Mouse (Mus musculus) thymus, postnatal 10 days (tissue): ENCODE results near the gene Trak1.

Experiments used
- DNase-seq, 2 experiments: peaks; one replicate each; pipeline ENCODE4 v3.0.0; 2021; ENCODE audit warnings: low spot score in 2 of 2

Trak1 gene

DNA sequence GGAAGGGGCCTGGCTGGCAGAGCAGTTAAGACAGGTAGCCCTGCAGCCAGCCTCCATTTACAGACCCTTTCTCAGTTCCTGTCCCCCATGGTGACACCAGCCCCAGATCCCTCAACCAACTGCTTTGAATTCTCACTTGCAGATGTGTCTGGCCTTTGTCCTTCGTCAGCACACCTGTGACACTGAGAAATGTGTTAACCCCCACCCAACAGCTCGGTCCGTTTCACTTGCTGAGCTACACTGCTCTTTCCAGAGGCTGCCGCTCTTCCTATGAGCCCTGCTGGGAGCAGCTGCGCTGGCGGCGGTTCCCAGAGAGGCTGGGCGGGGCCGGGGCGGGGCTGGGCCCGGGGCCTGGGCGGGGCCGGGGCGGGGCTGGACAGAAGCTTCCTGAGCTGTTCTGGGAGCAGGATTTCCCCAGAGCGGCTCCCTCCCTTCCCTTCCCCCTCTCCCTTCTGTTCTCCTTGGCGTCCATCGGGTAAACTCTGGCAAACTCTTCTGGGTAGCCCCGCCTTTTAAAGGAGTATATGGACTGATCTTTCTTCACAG is 74.1 kb downstream of the Trak1 start:
- peak; percentile 67 to 73 for DNase-seq

DNA sequence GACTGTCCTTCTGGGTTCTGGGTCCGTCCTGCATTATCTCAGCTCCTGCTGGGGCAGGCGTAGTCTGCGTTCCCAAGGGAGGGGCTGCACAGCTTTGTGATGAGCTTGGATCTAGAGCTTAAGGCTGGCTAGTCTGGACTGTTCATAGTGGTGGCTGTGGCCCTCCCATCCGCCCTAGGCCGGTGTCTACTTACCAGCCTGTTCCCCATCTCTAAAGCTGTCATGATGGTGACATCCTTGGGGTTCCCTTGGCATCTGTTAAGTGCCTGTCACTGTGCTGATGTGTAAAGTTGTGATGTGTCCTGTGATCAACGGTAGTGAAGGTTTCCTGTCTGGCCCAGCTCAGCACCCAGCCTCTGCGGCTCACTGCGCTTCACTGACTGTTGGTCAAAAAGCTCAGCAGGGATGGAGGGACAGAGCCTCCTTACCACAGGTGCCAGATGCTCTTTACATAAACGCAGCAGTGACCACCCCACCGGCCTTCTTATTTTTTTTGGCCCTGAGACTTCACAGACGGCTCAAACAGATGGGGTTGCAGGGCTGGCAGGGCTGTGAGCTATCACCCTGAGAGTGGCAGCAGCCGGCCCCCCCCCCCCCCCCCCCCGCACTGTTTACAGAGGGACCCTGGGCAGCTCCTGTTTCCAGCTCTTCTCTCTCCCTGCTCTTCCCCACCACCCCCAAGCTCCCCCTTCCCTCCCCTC is 74.8 kb downstream of the Trak1 start:
- DNase-seq, result no peak

DNA sequence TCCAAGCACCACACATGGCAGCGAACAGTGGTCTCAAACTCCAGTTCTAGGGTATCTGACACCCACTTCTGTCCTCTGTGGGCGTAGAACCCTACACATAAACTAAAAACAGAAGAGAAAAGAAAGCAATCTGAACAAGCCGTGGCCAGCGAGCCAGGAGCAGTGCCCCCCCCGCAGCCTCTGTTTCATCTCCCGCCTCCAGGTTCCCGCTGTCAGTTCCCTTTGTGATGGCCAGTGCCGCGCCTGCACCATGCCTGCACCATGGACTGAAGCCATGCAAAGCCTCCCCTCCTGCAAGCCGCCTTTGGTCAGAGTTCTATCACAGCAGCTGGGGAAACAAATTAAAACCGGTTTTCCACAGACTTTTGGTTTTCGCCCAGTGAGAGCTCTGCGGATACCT is 75.8 kb downstream of the Trak1 start:
- no peak for DNase-seq

DNA sequence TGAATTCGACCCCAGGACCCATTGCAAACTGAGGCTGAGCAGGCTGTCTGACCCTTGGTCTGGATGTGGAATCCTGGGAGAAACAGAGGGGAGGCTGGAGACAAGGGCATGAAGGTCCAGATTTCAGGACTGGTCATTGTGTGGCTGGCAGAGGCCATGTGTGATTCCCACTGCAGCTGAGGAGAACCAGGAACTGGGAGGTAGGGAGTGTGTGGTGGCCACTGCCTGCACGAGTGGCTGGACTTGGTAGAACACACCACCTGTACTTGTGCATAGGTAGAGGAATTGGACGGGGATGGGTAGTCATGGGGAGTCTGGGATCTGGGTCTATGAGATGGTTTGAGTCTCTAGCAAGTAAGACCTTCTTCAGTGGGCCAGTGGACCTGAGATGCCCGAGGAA is 76.2 kb downstream of the Trak1 start:
- DNase-seq, result no peak

DNA sequence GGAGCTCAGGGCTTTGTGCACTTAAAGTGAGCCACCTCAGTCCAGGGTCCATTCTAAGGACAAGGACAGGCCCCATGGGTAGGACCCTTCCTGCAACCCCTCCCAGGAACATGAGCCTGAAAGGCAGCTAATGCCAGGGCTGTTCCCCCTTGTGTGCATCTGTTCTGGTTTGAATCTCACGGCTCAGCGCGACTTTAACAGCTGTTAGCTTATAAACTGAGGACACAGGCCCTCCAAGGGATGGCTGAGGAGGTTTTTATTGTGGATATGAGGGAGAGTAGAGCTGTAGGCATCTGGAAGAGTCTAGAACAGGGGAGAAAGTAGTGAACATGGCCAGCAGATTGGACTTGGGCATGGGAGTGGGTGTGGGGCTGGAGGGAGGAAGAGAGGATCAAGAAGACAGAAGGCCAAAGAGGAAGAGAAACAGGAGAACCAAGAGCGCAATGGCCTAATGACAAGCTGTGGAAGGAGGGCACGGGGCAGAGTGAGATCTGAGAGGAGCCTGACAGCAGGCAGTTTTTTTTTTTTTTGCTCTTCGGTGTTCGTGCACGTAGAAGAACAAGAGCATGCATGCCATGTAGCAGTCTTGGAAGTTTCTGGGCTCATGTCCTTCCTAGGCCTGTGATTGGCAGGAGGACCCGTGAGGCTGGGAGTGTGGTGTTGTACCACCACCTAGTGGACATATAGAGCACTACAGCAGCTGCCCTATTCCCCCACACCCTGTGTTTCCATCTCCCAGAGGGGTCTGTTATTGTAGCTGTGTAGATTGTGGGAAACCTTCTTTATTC is 77.0 kb downstream of the Trak1 start:
- peak in 1 of 2 experiments; percentile 68 for DNase-seq

DNA sequence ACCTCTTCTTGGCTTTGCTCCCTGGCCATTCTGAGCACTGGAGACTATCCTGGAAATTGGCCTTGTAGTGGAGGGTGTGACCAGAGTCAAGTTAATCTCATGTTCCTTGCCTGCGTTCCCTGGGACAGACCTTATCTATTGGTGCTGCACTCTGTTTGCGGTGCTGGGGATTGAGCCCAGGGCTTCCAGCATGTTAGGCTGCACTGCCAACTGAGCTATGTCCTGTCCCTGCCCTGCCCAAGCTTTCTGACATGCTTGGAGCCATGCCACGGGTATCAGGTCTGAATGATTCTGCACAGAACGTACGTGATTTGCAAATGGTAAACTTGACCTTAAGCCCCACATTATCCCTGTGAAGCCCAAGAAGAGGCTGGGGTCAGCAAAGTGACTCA is 77.6 kb downstream of the Trak1 start:
- no peak for DNase-seq

DNA sequence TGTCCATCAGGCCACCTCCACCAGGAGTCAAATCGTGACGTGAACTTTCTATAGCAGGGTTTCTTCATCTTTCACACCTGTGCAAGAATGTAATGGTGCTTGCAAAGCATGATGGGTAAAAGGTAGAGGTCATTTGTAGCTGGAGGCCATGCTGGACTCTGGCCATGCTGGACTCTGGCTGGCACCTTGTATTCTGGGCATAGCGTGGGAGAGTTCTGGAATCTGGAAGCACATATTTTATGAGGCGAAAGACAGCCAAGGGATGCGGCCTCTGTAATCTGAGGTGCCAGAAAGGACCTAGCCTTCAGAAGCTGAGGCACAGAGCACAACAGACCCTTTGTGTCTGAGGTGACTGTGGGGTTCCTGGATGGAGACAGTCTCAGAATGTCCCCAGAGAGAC is 78.8 kb downstream of the Trak1 start:
- no peak for DNase-seq

DNA sequence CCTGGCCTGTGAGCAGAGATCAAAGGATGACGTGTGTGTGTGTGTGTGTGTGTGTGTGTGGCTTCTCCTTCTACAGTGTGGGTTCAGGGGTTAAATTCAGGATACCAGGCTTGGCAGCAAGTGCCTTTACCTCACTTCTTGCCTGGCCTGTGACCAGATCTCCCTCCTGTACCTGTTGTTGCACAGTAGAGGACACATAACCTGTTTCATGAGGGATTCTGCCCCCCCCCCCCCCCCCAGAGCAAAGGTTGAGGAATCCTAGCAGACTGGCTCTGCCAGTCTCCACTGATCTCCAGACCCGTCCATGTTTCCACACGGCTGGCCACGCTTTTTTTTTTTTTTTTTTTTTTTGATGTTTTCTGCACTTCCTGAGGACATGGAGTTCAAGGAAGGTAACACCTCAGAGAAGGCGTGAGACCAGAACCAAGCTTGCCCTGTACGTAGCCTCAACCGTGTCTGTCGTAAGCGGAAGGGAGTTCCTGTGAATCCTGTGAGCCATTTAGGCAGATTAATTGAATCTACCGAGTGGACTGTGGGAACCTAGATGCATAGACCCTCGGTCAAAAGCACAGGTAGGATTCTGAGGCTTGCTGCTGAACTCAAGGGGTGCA is 83.1 kb downstream of the Trak1 start:
- DNase-seq, result no peak

DNA sequence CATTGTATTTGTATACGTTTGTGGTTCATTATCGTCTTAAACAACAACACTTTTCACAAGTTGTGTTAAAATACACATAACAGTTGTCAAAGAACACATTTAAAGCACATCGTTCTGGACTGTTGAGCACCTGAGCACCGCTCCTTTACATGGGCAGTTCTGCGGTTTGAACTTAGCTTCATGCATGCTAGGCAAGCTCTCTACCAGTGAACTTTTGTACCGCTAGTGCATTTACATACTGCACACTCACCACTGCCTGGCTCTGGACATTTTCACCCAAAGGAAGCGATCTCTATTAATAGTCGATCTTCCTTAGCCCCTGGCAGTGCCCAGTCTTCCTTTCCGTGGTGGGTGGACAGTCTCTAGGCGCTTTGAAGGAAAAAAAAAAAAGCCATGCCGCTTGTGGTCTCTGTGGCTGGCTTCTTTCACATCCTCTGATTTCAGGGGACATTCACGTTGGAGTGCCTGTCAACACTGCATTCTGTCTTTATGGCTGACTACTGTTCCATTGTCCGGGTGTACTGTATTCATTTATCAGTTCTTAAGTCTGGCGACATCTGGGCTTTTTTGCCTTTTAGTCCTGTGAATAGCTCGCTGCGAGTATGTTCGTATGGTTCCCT is 84.5 kb downstream of the Trak1 start:
- no peak for DNase-seq

DNA sequence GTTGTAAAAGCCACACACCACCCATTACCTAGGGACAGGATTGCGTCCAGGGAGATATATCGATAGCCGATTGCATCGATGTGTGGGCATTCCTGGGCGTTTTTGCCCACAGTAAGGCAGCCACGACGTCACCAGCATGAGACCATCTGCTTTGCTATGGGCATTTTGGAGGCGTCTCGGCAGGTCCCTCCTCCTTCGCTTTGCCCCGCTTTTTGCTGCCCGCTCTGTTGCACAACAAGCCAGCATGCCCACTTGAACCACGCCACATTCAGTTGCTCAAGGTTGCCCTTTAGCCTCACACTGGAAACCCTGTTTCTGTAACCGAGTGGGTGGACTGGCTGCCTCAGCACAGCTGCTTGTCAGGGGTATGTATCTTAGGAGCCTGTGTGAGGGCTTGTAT is 85.3 kb downstream of the Trak1 start:
- DNase-seq, result no peak

DNA sequence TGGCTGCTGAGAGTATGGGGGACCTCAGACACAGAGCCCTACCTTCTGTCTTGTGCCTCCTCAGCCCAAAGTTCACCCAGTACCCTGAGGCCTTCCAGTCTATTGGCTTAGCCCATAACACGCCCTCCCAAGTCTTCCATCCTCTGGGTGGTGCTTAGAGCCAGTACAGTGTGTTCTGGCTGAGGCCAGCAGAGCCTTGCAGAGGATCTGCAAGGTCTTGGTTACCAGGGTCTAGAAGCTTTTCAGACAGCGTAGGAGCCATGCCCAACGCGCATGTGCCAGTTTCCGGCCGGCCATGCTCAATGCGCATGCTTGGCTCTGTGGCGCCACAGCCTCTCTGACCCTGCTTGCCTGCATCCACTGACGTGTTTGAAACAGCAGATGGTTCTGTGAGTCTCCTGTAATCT is 85.9 kb downstream of the Trak1 start:
- no peak for DNase-seq

DNA sequence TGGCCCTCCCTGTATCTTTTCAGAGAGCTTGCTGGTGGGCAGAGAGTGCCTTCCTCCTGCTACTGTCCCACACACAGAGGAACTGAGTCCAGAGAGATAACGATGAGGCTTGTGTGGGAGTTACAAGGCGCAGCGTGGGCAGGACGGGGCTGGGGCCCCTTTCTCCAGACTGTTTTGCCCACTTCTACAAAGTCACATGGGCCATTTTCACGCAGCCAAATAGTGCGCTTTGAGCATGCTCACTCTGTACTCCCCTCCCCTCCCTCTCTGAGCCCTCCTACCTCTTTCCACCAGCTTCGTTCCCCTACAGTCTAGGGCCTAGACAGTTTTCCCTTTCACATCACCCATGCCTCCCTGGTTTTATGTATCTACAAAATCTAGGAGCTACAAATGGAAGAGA is 87.3 kb downstream of the Trak1 start:
- no peak for DNase-seq

DNA sequence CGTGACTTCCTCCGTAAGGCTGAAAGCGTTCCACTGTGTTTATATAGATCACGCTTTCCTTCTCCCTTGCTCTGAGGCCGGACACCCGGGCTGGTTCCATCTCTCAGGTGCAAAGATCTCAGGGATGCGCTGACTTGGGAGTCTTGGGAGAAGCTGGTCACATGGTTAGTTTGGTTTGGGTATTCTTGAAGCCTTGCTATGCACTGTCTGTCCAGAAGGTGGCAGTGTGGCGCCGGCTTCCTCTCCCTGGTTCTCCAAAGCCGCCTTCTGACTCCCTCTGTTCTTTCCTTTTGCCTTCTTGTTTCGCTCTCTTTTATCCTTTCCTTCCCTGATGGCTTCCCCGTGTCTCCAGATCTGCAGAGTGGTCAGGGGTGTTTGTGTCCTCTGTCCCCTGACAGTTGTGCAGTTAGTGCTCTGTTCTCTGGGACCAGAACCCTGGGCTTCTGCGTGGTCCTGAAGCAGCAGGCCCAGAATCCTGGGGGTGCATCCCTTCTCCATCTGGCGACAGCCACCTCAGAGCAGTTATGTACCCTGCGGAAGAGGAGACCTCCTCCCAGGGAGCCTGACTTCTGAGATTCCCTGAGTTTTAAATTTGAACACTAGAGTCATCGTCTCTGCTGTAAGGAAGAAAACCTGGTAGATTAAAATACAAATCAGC is 87.9 kb downstream of the Trak1 start:
- peak in 1 of 2 experiments; percentile 72 for DNase-seq

DNA sequence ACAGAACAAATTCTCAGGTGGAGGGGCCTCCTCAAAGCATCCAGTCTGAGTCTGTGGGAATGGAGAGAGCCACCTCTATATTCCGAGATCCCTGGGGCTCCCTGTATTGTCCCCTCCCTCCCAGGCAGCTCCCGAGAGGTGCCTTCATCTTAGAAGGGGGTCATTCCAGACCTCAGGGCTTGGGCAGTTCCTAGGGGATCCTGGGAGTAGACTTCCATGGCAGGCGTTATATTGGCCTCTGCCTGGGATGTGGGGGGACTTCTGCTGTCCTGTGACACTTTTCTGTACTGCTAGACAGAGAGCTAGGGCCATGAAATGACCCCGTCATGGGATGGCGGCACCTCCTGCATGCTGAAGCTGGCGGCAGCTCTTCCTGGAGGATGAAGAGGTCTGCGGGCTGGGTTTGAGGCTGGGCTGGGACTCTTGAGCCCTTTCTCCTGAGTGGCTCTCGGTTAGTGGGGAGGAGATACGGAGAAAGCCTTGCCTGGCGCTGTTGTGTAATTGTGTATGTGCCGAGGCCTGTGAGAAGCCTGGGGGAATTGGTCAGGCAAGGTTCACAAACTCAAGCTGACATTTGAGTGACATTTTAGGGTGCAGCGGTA is 88.5 kb downstream of the Trak1 start:
- no peak for DNase-seq

DNA sequence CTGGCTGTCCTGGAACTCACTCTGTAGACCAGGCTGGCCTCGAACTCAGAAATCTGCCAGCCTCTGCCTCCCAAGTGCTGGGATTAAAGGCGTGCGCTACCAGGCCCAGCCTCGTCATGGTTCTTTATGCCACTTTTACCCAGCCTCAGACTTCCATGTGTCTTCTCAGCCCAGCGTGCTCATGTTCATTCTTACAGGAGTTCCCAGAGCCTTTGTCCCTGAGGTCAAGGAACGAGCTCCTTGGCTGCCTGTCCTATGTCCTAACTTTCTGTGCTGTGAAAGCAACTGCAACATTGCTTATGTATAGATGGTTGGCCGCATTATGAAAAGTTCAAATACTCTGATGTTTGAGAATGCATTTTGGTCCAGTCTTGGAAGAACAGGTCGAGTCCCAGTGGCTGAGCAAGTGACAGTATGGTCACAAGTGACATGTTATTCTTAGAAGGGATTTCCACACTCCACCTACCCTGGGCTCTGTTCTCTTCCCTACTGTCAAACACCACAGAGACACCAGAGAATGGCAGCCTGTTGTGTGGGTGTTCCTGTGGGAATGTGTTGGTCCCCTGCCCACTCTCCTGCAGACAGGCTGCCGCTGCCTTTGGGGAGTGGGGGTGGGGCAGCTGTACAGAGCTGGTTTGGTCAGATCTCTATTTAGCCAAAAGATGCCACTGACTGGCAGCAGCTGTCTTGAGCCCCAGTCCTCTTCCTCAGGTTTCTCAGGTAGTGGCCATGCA is 90.4 kb downstream of the Trak1 start:
- no peak for DNase-seq

DNA sequence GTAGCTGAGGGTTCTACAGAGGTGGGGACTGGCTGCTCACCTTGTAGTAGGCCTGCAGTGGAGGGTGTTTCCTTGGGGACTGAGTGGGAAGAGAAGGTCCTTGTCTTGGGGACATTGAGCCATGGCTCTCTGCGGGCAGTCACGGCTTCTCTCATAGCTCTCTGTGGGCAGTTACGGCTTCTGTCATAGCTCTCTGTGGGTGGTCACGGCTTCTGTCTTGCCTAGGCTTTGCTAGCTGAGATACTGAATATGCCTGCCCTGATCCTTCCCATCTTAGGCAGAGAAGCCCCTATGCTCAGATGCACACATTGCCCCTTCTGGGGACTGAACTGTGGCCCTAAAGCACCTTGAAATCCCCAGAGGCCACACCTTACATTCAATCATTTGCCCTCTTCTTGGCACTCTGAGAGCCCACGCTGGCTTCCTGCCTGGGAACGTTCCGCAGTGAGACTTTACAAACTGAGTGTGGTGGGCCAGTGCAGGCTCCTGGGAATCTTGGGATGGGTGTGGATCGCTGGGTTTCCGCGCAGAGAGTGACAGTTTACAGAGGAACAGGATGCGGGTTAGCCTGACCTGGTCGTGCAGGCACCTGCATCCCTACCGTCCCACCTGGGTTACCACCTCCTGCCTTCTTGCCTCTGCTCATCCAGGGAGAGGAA is 91.1 kb downstream of the Trak1 start:
- DNase-seq, result no peak

DNA sequence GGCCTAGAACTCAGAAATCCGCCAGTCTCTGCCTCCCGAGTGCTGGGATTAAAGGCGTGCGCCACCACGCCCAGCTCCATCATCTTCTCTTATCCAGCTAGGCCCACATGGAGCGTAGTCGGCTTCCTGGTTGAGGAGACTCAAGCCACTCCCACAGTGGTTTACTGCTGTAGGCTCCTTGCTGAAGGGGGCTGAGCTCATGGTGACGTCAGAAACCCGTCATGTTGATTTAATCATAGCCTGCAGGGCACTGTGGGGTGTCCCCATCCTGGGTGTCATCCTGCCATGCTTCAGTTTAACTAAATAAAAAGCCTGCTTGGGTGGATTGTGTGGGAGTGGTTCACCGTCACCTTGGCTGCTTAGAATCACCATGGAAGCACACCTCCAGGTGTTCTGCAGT is 92.0 kb downstream of the Trak1 start:
- DNase-seq, result no peak

DNA sequence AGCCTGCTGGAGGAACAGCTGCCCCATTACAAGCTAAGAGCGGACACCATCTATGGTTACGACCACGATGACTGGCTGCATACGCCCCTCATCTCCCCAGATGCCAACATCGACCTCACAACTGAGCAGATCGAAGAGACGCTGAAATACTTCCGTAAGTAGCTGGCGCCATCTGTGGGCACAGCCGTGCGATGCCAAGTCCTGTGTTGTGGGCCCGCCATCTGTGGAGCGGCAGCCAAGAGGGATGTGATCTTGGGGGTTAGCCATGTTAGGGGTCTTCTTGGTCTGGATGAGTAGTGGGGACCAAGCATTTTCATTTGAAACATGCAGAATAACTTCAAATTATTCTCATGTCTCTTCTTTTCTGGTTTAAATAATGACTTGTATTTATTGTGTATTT is 94.6 kb downstream of the Trak1 start:
- DNase-seq, result no peak

DNA sequence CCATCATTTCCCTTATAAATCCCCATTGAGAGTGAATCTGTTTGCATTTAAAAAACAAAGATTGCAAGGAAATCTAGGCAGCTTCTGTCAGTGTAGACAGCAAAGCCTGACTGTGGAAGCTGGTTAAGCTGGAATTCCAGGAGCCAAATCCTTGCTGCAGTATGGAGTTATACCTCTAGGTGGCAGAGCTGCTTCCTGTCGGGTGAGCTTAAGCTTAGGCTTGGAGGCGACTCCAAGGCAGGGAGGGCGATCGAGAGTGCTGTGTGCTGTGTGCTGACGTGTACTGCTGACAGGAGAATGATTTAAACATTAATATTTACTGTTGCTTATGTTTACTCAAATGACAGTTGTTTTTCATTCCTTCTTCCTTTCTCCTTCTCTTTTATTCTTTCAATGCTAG is 95.1 kb downstream of the Trak1 start:
- DNase-seq, result no peak

DNA sequence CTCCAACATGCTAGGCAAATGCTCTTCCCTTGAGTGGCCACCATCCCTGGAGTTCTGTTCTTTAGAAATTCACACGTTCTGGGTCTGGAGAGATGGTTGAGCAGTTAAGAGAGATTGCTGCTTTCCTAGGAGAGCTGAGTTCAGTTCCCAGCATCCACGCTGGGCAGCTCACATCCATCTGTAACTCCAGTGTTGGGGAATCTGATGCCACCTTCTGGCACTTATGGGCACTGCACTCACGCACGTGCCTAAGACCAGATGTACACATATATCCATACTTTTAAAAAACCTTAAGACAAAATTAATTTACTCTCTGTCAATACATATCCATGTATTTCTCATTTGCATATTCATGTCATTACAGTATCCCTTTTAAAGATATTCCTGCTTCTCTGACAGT is 95.8 kb downstream of the Trak1 start:
- DNase-seq, result no peak
